Mouse (Mus musculus) embryonic facial prominence, embryonic 11.5 days (tissue): ENCODE results near the gene Ugt2a1. TPM values are rescaled to one million over a fixed set of nuclear protein-coding genes. Genes with fewer than 3 reads are reported as not detected.
A peak's percentile ranks its signal among the peaks of the same experiment; 100 is the strongest.
"Not testable (repeated sequence)": the region's sequence is repeated elsewhere in the genome, so short reads cannot be mapped to it uniquely, and the experiment has no call there.

Experiments used
- ATAC-seq: fragments of 200-750 bp; cut with Nextera tagmentation; replicated peaks from 2 replicates; pipeline ENCODE4 v1.8.0; 2017; ENCODE audit warnings: low read depth; ENCODE audit not compliant: insufficient number of reproducible peaks, low FRiP score, low TSS enrichment
- DNase-seq: peaks from one replicate; pipeline ENCODE4 v3.0.0-alpha.2; 2015; ENCODE audit warnings: low spot score
- H3K27ac ChIP-seq: fragments of 300-500 bp; sonication (generic); replicated peaks from 2 replicates; pipeline ENCODE4 v1.5.1; 2014; ENCODE audit warnings: mild to moderate bottlenecking, low read depth, low read length, control low read depth
- H3K27me3 ChIP-seq: fragments of 300-500 bp; sonication (generic); 2 replicates; pipeline ENCODE4 v1.6.1; 2014; ENCODE audit warnings: mild to moderate bottlenecking, low read length, moderate library complexity, mixed read lengths; ENCODE audit not compliant: control insufficient read depth, insufficient read depth
- H3K36me3 ChIP-seq: fragments of 300-500 bp; sonication (generic); replicated peaks from 2 replicates; pipeline ENCODE4 v1.6.1; 2014; ENCODE audit warnings: low read depth, mild to moderate bottlenecking, low read length, moderate library complexity, mixed read lengths; ENCODE audit not compliant: control insufficient read depth, insufficient read depth
- H3K4me1 ChIP-seq: fragments of 300-500 bp; sonication (generic); 2 replicates; pipeline ENCODE4 v1.6.1; 2014; ENCODE audit warnings: low read length, mixed read lengths; ENCODE audit not compliant: control insufficient read depth, insufficient read depth
- H3K4me2 ChIP-seq: fragments of 300-500 bp; sonication (generic); 2 replicates; pipeline ENCODE4 v1.6.1; 2014; ENCODE audit warnings: low read depth, mild to moderate bottlenecking, control low read depth, low read length, moderate library complexity
- H3K4me3 ChIP-seq: fragments of 300-500 bp; sonication (generic); 2 replicates; pipeline ENCODE4 v1.5.1; 2014; ENCODE audit warnings: low read depth, low read length, control low read depth
- H3K9ac ChIP-seq: fragments of 300-500 bp; sonication (generic); replicated peaks from 2 replicates; pipeline ENCODE4 v1.6.1; 2014; ENCODE audit warnings: mild to moderate bottlenecking, control low read depth, low read length
- H3K9me3 ChIP-seq: fragments of 300-500 bp; sonication (generic); replicated peaks from 2 replicates; pipeline ENCODE4 v1.6.1; 2016; ENCODE audit warnings: mild to moderate bottlenecking, low read length, inconsistent platforms, mixed read lengths; ENCODE audit not compliant: control insufficient read depth
- WGBS: fragments of 180-500 bp; shearing (Covaris S2); extraction: QIAGEN DNeasy Blood & Tissue Kit; methylation state at CpG from one replicate; pipeline ENCODE4 v1.1.7; 2014; 5-methylcytosine and 5-hydroxymethylcytosine counted together
- polyA plus RNA-seq: library from polyadenylated mRNA; unstranded; fragments of >200 nt; fragmentation: Nextera tagmentation; extraction: Ambion mirVana; gene quantifications from 2 replicates; pipeline ENCODE4 v1.2.1, GENCODE M21; 2014

The Ugt2a1 gene
- 0.70 and 1.6 TPM in 2 replicates for polyA plus RNA-seq

DNA sequence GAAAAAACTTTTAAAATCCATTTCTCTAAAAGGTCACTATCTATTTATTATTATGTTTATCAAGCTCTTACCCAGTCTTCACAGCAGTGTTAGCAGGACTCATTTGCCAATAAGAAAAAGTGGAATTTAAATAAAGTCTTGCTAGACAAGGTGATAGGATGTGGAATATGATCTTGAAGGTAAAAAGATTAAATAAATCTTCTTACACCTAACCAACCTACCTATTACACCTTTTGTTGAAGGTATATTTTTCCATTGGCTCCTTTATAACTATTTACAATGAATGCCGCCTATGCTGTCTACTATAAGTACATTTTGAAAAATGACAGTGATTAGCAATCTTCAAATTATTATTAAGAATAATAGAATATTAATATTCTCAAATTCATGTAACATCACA lies at the start of gene Ugt2a1:
Gene Ugt2a1, minus strand, starts transcription at position 101 of the 400 bp plus-strand sequence.
- Histone ChIP-seq H3K9me3 (no peaks in the 10 kb centered on the region), H3K36me3 (no peaks in the 10 kb centered on the region), H3K27ac (no peak within 1 kb of the TSS), H3K4me3 (no peak within 1 kb of the TSS), H3K9ac (no peak within 1 kb of the TSS), H3K4me1 (no peaks in the 10 kb centered on the region), H3K27me3 (no peaks in the 10 kb centered on the region), H3K4me2 (no peak within 1 kb of the TSS)
- DNase-seq: no peak
- WGBS: 94% methylated on average over 1 of the region's 1 CpGs
- ATAC-seq: no peak

DNA sequence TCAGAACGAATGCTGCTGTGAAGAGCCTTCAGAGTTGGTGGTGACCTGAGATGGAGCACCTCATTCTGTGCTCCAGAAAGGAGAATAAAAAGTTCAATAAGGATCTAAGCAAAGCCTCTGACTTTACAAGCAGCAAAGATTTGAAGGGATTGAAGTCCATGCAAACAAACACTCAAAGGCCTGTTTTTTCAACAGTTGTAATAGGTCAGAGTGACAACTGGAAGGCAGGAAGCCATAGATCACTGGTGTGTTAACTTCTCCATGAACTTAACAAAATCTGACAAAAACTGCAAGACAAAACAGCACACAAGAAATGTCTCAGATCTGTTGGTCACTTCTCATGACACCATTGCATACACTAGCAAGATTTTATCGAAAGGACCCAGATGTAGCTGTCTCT lies 47.4 kb upstream of the Ugt2a1 start, which contains the start of gene Sult1b1:
Gene Sult1b1, minus strand, starts transcription at position 85 of the 400 bp plus-strand sequence.
- H3K4me1 ChIP-seq: no peaks in the 10 kb centered on the region
- no peak within 1 kb of the TSS for H3K4me2 ChIP-seq
- H3K27ac ChIP-seq: no peak within 1 kb of the TSS
- H3K36me3 ChIP-seq: no peaks in the 10 kb centered on the region
- H3K4me3 ChIP-seq: no peak within 1 kb of the TSS
- no peaks in the 10 kb centered on the region for H3K27me3 ChIP-seq
- 86% methylated on average over 2 of the region's 2 CpGs for WGBS
- DNase-seq (no peak), ATAC-seq (no peak)
- no peaks in the 10 kb centered on the region for H3K9me3 ChIP-seq
- no peak within 1 kb of the TSS for H3K9ac ChIP-seq

DNA sequence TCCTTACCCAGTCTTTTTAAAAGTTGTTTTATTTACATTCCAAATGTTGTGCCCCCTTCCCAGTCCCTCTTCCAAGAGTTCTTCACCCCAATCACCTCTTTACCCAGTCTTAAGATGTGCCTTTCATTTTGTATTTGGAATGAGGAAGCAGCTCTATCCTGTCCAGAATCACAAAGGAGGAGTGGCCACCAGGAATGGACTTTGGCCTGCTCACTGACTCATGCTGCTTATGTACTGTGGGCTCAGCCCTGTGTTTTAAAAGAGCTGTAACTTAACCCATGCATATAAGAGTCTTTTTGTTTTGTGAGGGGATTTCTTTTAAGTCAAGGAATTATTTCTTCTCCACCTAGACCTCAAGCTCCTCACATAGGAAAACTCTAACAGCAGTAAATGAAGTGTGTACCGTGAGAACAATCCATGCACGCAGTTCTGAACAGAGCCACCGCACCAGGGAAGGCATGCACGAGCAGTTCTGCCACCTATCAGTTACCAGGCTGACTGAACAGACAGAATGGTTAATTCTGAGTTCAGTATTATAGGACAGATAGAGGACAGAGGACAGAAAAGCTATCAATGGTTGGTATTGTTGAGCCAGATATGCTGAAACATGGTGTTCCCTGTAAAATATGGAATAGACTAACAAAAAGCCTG lies 45.4 kb upstream of the Ugt2a1 start:
- H3K4me2 ChIP-seq: no peak overlapping the region
- H3K4me3 ChIP-seq: no peak overlapping the region
- H3K4me1 ChIP-seq: no peaks in the 10 kb centered on the region
- H3K9ac ChIP-seq: no peak overlapping the region
- H3K36me3 ChIP-seq: no peaks in the 10 kb centered on the region
- 69% methylated on average over 4 of the region's 4 CpGs for whole genome bisulfite sequencing
- H3K27me3 ChIP-seq: no peaks in the 10 kb centered on the region
- ATAC-seq: no peak
- no peak for DNase-seq
- H3K27ac ChIP-seq: no peak overlapping the region
- no peaks in the 10 kb centered on the region for H3K9me3 ChIP-seq

DNA sequence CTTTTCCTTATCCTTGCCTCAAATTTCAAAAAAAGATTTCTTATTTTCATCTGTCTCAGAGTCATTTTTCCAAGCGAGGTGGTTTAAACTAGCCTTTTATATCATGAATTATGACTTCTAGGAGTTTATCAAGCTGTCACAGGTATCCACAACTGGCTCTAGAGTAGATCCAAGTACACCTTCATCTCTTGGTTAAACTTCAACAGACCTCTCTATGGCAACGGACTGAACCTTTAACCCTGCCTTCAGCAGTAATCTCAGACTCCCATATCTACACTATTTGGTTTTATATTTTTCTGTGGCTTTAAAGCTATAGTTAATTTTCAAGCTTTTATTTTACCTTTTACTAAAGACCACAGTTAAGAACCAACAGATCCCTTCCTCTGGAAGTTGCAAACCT lies 41.6 kb upstream of the Ugt2a1 start:
- Histone ChIP-seq H3K4me3 (no peak overlapping the region), H3K36me3 (no peaks in the 10 kb centered on the region), H3K27me3 (no peaks in the 10 kb centered on the region), H3K9ac (no peak overlapping the region), H3K4me1 (no peaks in the 10 kb centered on the region), H3K4me2 (no peak overlapping the region), H3K27ac (no peak overlapping the region), H3K9me3 (no peaks in the 10 kb centered on the region)
- DNase-seq (no peak), ATAC-seq (no peak)
- WGBS: 77% methylated on average over 2 of the region's 2 CpGs

DNA sequence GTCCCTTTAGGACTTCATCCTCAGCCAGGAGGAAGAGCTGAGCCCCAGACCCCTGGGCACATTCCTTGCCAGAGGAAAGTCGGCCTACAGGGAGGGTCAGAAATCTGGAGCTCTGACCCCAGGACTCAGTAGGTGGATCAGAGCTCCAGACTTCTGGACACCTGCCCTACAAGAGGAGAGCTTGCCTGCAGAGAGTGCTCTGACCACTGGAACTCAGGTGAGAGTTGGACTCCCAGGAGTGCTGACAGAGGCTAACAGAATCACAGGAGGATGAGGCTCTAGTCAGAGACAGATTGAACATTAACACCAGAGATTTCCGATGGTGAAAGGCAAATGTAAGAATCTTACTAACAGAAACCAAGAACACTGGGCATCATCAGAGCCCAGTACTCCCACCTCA lies 32.9 kb upstream of the Ugt2a1 start:
- H3K36me3 ChIP-seq, ATAC-seq, H3K27me3 ChIP-seq, H3K9me3 ChIP-seq, DNase-seq, H3K27ac ChIP-seq, H3K4me3 ChIP-seq, H3K4me1 ChIP-seq, H3K4me2 ChIP-seq, H3K9ac ChIP-seq: not testable (repeated sequence)
- WGBS: 89% methylated on average over 2 of the region's 2 CpGs

DNA sequence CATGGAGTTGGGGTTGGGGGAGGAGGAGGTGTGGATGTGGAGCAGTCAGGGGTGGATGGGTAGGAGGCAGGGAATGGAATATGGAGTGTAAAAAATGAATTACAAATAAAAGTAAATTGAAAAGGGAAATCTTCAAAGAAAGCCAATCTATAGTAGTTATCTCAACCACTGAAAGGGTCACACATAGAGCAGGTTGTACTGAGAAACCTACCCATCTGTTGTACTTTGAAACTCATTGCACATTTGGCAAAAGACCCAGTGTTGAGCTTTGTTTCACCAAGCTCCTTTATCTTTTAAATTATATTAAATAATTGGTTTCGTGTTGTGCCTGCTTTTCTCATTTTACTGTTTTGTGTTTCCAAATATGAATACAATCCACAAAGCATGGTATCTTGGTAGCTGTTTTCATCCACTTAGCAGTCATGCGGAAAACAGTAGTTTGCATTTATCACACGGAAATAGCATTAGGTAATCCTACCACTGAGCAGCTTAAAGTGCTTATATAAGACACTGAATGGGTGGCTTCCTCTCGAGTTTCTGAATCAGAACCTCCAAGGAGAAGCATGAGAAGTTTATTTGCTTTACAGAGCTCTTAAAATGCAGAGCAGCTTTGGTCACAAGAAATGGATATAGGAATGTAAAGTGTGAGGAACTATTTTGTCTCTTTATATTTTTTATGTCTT lies 15.2 kb upstream of the Ugt2a1 start:
- DNase-seq (no peak), ATAC-seq (no peak)
- H3K4me3 ChIP-seq: no peak overlapping the region
- no peak overlapping the region for H3K4me2 ChIP-seq
- no peak overlapping the region for H3K27ac ChIP-seq
- H3K4me1 ChIP-seq: no peaks in the 10 kb centered on the region
- H3K27me3 ChIP-seq: no peaks in the 10 kb centered on the region
- WGBS: 56% methylated on average over 4 of the region's 4 CpGs
- no peaks in the 10 kb centered on the region for H3K9me3 ChIP-seq
- no peaks in the 10 kb centered on the region for H3K36me3 ChIP-seq
- H3K9ac ChIP-seq: no peak overlapping the region

DNA sequence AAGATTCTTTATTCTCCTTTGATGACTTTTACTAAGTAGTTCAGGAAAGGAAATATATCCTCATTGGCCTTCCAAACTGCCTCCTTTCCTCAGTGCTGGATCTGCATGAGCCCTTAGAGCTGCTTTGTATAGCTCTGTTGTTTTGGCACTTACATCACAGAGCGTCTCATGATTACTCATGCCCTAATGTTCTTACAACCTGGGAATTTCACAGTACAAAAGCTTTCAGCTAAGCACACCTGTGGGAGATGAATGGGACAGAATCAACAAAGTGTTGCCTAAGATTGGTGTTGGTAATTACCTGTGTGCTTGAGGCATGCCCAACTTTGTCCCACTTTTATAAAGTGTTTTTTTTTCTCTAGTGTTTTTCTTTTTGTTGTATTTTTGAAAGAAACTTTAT lies 12.0 kb upstream of the Ugt2a1 start:
- ATAC-seq (no peak), DNase-seq (peak; percentile 2)
- no peaks in the 10 kb centered on the region for H3K27me3 ChIP-seq
- no peaks in the 10 kb centered on the region for H3K36me3 ChIP-seq
- 71% methylated on average over 1 of the region's 1 CpGs for WGBS
- H3K4me1 ChIP-seq: no peaks in the 10 kb centered on the region
- no peak overlapping the region for H3K4me2 ChIP-seq
- no peak overlapping the region for H3K9ac ChIP-seq
- H3K27ac ChIP-seq: no peak overlapping the region
- H3K4me3 ChIP-seq: no peak overlapping the region
- no peaks in the 10 kb centered on the region for H3K9me3 ChIP-seq

DNA sequence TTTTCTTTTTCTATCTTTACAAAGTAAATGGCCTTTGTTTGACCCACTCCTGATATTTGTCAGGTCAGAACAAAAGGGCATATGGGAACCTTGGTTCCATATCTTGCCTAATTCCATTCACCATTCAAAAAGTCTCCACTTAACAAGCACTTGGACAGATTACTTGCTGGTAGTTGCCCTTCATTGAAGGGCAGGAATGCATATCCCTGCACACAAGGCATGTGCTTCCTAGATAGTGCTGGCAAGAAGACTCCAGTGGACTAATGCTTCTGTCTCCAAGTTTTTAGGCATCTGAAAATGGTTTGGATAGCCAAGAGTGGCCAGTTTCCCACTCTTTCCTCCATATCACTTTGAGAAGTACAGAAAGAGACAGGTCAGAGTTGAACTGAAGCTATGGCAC lies 8.7 kb upstream of the Ugt2a1 start:
- Histone ChIP-seq H3K36me3 (no peaks in the 10 kb centered on the region), H3K4me3 (no peak overlapping the region), H3K9ac (no peak overlapping the region), H3K27ac (no peak overlapping the region), H3K4me2 (no peak overlapping the region), H3K27me3 (no peaks in the 10 kb centered on the region), H3K9me3 (no peaks in the 10 kb centered on the region), H3K4me1 (no peaks in the 10 kb centered on the region)
- ATAC-seq: no peak
- DNase-seq: no peak
